Mouse (Mus musculus) cerebellum, adult 2 months (tissue): ENCODE measurements around the gene Adamtsl4.

ENCODE experiments used
- CTCF ChIP-seq: fragments of 200-500 bp; IDR thresholded peaks from 2 replicates; pipeline ENCODE4 v1.5.1; 2011; ENCODE audit warnings: low read depth, mild to moderate bottlenecking, control low read depth, low read length, moderate library complexity, borderline replicate concordance; ENCODE audit not compliant: insufficient read depth
- POLR2A ChIP-seq: fragments of 200-500 bp; IDR thresholded peaks from 2 replicates; pipeline ENCODE4 v1.6.1; 2011; ENCODE audit warnings: low read length, control low read depth, borderline replicate concordance; ENCODE audit not compliant: insufficient read depth

DNA sequence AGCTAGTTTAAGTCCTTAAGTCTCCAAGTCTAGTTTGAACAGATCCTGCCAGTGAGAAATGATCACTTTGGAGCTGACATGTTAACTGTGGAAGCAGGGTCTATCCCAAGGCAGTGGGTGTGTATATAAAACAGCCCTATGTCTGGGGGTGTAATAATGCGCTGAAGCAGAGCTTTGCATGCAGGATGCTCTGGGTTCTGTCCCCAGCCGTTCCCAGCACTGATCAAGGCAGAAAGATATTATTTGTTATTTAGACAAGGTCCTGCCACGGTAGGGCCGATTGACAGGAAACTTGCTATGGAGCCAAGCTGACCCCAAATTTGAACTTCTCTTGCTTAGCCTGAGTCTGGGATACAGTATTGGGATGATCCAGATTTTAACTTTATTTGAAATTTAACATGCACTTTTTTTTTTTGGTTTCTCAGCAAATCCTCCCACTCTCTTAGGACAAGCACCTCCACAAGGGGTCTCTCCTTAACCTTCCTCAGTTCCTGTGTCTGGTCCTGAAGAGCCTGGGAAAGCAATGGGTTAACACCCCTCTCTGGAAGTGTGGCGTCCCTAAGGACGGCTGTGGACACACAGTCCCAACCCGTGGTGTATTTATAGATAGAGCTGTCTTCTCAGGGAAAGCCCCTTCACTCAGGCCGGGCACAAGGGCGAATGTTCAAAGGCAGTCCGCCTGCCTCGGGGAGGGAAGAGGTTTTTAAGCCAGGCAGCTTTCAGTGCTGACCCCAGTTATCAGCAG lies 1.6 kb upstream of the Adamtsl4 start:
- TF ChIP-seq POLR2A (no peak), CTCF (no peak)
